Mouse (Mus musculus): Measurements from ENCODE around the gene Cyp2d10. TPM values are rescaled to one million over a fixed set of nuclear protein-coding genes. Genes with fewer than 3 reads are reported as not detected.
A peak's percentile ranks its signal among the peaks of the same experiment; 100 is the strongest.
"Not testable (repeated sequence)": the region's sequence is repeated elsewhere in the genome, so short reads cannot be mapped to it uniquely, and the experiment has no call there.

Cyp2d10 gene
- polyA plus RNA-seq (2014; fragmentation: Nextera tagmentation; extraction: Ambion mirVana) = not detected in 2 replicates

DNA sequence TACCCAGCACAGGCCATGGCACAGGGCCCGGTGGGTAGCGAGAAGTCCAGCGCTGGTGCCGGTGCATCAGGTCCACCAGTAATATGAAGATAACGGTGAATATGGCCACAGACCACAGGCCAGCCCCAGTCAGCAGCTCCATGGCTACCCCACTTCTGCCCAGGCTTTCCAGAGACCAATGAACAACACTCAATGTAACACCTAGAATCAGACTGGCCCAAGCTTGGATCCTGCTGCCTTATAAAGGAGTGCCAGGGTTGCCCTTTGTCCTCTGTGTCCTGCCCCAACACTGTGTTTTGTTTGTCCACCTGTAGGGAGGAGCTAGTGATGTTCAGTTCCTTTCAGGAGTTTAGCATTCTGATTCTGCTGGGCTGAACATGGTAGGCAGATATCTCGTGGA, at the start of gene Cyp2d10:
Gene Cyp2d10, minus strand, starts transcription at position 215 of the 400 bp plus-strand sequence.
- 92% methylated on average over 6 of the region's 6 CpGs for WGBS
- Histone ChIP-seq H3K4me3 (ENCODE audit: low read depth, low read length) (no peak within 1 kb of the TSS), H3K9ac (replicated peaks; ENCODE audit: low read depth, low read length) (no peak within 1 kb of the TSS), H3K4me2 (replicated peaks; ENCODE audit: low read depth, low read length) (no peak within 1 kb of the TSS), H3K27me3 (ENCODE audit: control insufficient read depth, insufficient read depth, low read length) (no peaks in the 10 kb centered on the region), H3K36me3 (ENCODE audit: control insufficient read depth, insufficient read depth, low read length) (no peaks in the 10 kb centered on the region), H3K27ac (ENCODE audit: low read length) (no peak within 1 kb of the TSS), H3K9me3 (ENCODE audit: control insufficient read depth, low read depth, low read length) (no peaks in the 10 kb centered on the region), H3K4me1 (ENCODE audit: control insufficient read depth, insufficient read depth, low read length) (no peaks in the 10 kb centered on the region)
- ATAC-seq (ENCODE audit: insufficient number of reproducible peaks, insufficient read depth, low FRiP score, low read depth) = no peak

DNA sequence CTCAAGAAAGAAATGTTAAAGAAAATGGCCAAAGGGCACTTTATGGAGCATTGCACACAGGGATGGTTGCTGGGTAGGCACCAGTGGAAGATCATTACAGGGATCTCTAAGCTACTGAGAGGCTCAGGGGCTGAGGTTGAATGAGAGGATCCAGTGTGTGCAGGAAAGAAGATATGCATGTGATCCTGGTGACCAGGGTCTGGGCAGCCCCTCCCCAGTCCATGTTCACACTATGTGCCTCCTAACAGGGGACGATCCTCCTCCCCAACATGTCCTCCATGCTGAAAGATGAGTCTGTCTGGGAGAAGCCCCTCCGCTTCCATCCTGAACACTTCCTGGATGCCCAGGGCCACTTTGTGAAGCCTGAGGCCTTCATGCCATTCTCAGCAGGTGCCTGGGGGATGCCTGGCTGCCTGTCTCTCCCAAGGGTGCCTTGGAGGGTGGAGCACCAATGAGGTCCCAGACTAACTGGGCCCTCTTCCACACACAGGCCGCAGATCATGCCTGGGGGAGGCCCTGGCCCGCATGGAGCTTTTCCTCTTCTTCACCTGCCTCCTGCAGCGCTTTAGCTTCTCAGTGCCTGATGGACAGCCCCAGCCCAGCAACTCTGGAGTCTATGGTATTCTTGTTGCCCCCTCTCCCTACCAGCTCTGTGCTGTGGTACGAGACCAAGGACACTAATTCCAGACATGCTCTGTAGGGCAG, 49.2 kb upstream of the Cyp2d10 start:
- H3K4me1 ChIP-seq (ENCODE audit: control insufficient read depth, insufficient read depth, low read length); ATAC-seq (ENCODE audit: insufficient number of reproducible peaks, insufficient read depth, low FRiP score, low read depth); H3K4me3 ChIP-seq (ENCODE audit: low read depth, low read length); H3K4me2 ChIP-seq (replicated peaks; ENCODE audit: low read depth, low read length); H3K27ac ChIP-seq (ENCODE audit: low read length); H3K9me3 ChIP-seq (ENCODE audit: control insufficient read depth, low read depth, low read length); H3K36me3 ChIP-seq (ENCODE audit: control insufficient read depth, insufficient read depth, low read length); H3K9ac ChIP-seq (replicated peaks; ENCODE audit: low read depth, low read length); H3K27me3 ChIP-seq (ENCODE audit: control insufficient read depth, insufficient read depth, low read length): not testable (repeated sequence)
- 87% methylated on average over 6 of the region's 6 CpGs for WGBS

DNA sequence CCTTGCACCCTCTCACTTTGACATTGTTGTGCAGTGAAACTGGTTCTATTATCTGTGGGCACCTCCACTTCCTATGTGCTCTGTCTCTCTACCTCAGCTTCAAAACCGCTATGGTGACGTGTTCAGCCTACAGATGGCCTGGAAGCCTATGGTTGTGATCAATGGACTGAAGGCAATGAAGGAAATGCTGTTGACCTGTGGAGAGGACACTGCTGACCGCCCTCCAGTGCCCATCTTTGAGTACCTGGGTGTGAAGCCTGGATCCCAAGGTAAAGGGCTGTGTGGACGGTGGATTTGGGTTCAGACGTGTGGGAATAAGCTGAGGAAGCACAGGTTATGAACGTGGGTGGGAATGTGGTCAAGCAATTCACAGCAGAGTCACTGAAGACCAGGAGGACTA, 46.5 kb upstream of the Cyp2d10 start:
- H3K4me1 ChIP-seq (ENCODE audit: control insufficient read depth, insufficient read depth, low read length); H3K9ac ChIP-seq (replicated peaks; ENCODE audit: low read depth, low read length); H3K9me3 ChIP-seq (ENCODE audit: control insufficient read depth, low read depth, low read length); H3K27me3 ChIP-seq (ENCODE audit: control insufficient read depth, insufficient read depth, low read length); H3K27ac ChIP-seq (ENCODE audit: low read length); ATAC-seq (ENCODE audit: insufficient number of reproducible peaks, insufficient read depth, low FRiP score, low read depth); H3K4me3 ChIP-seq (ENCODE audit: low read depth, low read length); H3K4me2 ChIP-seq (replicated peaks; ENCODE audit: low read depth, low read length); H3K36me3 ChIP-seq (ENCODE audit: control insufficient read depth, insufficient read depth, low read length): not testable (repeated sequence)
- WGBS = 87% methylated on average over 6 of the region's 6 CpGs

DNA sequence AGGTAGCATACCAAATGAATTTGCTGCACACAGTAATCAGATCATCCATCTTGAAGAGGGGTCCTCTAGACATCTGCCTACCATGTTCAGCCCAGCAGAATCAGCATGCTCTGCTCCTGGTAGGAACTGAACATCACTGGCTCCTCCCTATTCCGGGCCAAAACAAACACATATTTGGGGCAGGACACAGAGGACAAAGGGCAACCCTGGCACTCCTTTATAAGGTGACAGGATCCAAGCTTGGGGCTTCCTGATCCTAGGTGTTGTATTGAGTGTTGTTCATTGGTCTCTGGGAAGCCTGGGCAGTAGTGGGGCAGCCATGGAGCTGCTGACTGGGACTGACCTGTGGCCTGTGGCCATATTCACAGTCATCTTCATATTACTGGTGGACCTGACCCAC, 45.1 kb upstream of the Cyp2d10 start:
- H3K27me3 ChIP-seq (ENCODE audit: control insufficient read depth, insufficient read depth, low read length); H3K4me2 ChIP-seq (replicated peaks; ENCODE audit: low read depth, low read length); H3K27ac ChIP-seq (ENCODE audit: low read length); H3K9ac ChIP-seq (replicated peaks; ENCODE audit: low read depth, low read length); H3K36me3 ChIP-seq (ENCODE audit: control insufficient read depth, insufficient read depth, low read length); H3K4me3 ChIP-seq (ENCODE audit: low read depth, low read length); ATAC-seq (ENCODE audit: insufficient number of reproducible peaks, insufficient read depth, low FRiP score, low read depth); H3K9me3 ChIP-seq (ENCODE audit: control insufficient read depth, low read depth, low read length); H3K4me1 ChIP-seq (ENCODE audit: control insufficient read depth, insufficient read depth, low read length): not testable (repeated sequence)
- WGBS = 79% methylated on average over 1 of the region's 1 CpGs

DNA sequence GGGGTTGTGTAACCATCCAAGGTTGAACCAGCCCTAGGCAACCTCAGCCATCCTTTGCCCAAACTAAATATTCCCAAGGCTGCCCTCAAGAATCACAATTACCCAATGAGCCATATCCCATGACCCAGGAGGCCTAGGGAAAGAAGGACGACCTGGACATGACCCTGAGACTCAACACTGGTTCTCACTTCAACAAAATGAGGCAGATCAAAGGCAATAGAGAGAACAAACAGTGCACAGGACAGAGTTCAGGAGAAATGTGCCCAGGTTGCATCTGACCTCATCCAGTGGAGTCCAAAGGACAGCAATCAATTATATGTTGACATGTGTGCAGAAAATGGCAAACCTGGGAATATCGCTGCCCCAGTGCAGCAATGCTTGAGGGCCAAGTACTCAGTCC, 43.0 kb upstream of the Cyp2d10 start:
- not testable (repeated sequence) for H3K27me3 ChIP-seq (ENCODE audit: control insufficient read depth, insufficient read depth, low read length); H3K4me3 ChIP-seq (ENCODE audit: low read depth, low read length); H3K27ac ChIP-seq (ENCODE audit: low read length); H3K36me3 ChIP-seq (ENCODE audit: control insufficient read depth, insufficient read depth, low read length); H3K9ac ChIP-seq (replicated peaks; ENCODE audit: low read depth, low read length); H3K4me2 ChIP-seq (replicated peaks; ENCODE audit: low read depth, low read length); H3K4me1 ChIP-seq (ENCODE audit: control insufficient read depth, insufficient read depth, low read length); ATAC-seq (ENCODE audit: insufficient number of reproducible peaks, insufficient read depth, low FRiP score, low read depth); H3K9me3 ChIP-seq (ENCODE audit: control insufficient read depth, low read depth, low read length)
- 54% methylated on average over 2 of the region's 2 CpGs for WGBS

DNA sequence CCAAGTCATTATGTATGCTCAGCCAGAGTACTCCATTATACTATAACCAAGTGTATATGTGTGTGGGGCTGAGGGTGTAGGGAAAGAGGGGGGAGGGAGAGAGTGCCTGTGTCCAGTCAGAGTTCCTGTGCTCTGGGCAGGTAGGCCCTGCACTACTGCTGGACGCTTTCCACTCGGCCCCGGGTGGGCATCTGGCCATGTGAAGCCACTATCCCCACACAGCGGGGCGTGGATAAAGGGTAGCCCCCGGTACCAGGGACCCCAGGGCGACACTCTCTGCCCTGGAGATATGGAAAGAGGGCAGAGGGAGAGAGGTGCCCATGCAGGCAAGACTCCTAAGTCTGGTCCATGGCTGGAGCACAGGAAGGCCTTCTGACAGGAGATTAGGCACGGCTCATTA, 38.2 kb upstream of the Cyp2d10 start:
- no peaks in the 10 kb centered on the region for H3K36me3 ChIP-seq (ENCODE audit: control insufficient read depth, insufficient read depth, low read length)
- no peak for ATAC-seq (ENCODE audit: insufficient number of reproducible peaks, insufficient read depth, low FRiP score, low read depth)
- no peak overlapping the region for H3K4me3 ChIP-seq (ENCODE audit: low read depth, low read length)
- no peak overlapping the region for H3K9ac ChIP-seq (replicated peaks; ENCODE audit: low read depth, low read length)
- H3K4me2 ChIP-seq (replicated peaks; ENCODE audit: low read depth, low read length) = no peak overlapping the region
- no peaks in the 10 kb centered on the region for H3K9me3 ChIP-seq (ENCODE audit: control insufficient read depth, low read depth, low read length)
- WGBS = 80% methylated on average over 8 of the region's 8 CpGs
- H3K27ac ChIP-seq (ENCODE audit: low read length) = no peak overlapping the region
- H3K4me1 ChIP-seq (ENCODE audit: control insufficient read depth, insufficient read depth, low read length) = no peaks in the 10 kb centered on the region
- no peaks in the 10 kb centered on the region for H3K27me3 ChIP-seq (ENCODE audit: control insufficient read depth, insufficient read depth, low read length)

DNA sequence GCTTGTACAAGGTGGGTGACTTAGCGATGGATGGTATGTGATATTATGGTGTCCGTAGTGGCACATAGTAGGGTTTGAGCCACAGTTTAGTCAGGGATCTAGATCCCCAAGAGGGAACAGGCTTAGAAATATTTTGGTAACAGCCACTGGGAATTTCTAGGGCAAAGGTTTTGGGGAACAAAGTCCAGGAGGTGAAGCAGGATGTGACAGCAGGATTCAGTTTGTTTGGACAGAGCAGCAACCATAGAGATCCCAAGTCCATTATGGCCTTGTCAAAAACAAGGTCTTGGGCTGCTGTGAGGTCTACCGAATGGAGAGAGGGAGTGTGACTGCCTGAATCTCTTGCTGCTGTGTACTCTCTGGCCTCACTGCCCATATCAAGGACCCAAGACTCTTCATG, 36.7 kb upstream of the Cyp2d10 start:
- no peaks in the 10 kb centered on the region for H3K27me3 ChIP-seq (ENCODE audit: control insufficient read depth, insufficient read depth, low read length)
- H3K4me1 ChIP-seq (ENCODE audit: control insufficient read depth, insufficient read depth, low read length) = no peaks in the 10 kb centered on the region
- H3K36me3 ChIP-seq (ENCODE audit: control insufficient read depth, insufficient read depth, low read length) = no peaks in the 10 kb centered on the region
- no peak overlapping the region for H3K27ac ChIP-seq (ENCODE audit: low read length)
- ATAC-seq (ENCODE audit: insufficient number of reproducible peaks, insufficient read depth, low FRiP score, low read depth) = no peak
- no peak overlapping the region for H3K9ac ChIP-seq (replicated peaks; ENCODE audit: low read depth, low read length)
- no peak overlapping the region for H3K4me2 ChIP-seq (replicated peaks; ENCODE audit: low read depth, low read length)
- WGBS = 87% methylated on average over 3 of the region's 3 CpGs
- no peaks in the 10 kb centered on the region for H3K9me3 ChIP-seq (ENCODE audit: control insufficient read depth, low read depth, low read length)
- H3K4me3 ChIP-seq (ENCODE audit: low read depth, low read length) = no peak overlapping the region

DNA sequence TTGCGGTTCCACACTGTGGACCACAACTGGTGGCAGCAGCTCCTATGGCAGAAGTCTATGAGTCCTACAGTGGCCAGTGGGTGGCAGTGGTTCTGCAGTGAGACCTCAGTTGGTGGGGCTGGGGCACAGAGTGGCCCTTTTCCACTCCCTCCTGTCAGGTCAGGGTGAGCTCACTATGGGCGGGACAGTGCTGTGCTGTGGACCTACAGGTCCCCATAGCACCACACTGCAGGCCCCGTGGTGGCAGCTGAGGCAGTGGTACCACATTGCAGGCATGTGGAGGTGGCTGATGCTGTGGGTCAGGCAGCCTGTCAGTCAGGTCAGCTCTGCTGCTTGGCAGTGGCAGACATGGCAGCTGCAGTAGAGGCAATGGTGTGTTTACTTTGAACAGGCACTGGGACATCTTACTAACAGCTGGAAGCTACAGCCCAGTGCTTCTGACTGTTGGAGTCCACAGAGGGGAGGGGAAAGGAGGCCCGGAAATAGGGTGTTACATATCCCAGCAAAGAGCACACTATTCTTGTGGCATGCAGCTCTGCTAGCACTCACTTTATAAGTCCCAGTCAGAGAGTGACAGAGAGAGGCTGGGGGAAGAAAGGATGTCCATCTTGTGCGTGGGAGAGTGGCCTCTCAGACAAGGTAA, 31.1 kb upstream of the Cyp2d10 start:
- no peaks in the 10 kb centered on the region for H3K27me3 ChIP-seq (ENCODE audit: control insufficient read depth, insufficient read depth, low read length)
- no peak overlapping the region for H3K27ac ChIP-seq (ENCODE audit: low read length)
- H3K4me2 ChIP-seq (replicated peaks; ENCODE audit: low read depth, low read length) = no peak overlapping the region
- WGBS = 52% methylated on average over 5 of the region's 5 CpGs
- H3K9ac ChIP-seq (replicated peaks; ENCODE audit: low read depth, low read length) = no peak overlapping the region
- H3K36me3 ChIP-seq (ENCODE audit: control insufficient read depth, insufficient read depth, low read length) = no peaks in the 10 kb centered on the region
- peaks cover 6% of the 10 kb centered on the region; the same call in 1 of the 2 replicates for H3K9me3 ChIP-seq (ENCODE audit: control insufficient read depth, low read depth, low read length)
- H3K4me3 ChIP-seq (ENCODE audit: low read depth, low read length) = no peak overlapping the region
- 0 out of 2 replicates have a peak, but pooled peaks have one; percentile 18 for ATAC-seq (ENCODE audit: insufficient number of reproducible peaks, insufficient read depth, low FRiP score, low read depth)
- H3K4me1 ChIP-seq (ENCODE audit: control insufficient read depth, insufficient read depth, low read length) = no peaks in the 10 kb centered on the region; the same call in 1 of the 2 replicates
